Mouse (Mus musculus) left cerebral cortex, adult 11 months (tissue): ENCODE results near the gene Ctcfl.
"Not testable (repeated sequence)": the region's sequence is repeated elsewhere in the genome, so short reads cannot be mapped to it uniquely, and the experiment has no call there.

Experiments
- DNase-seq: peaks from one replicate; pipeline ENCODE4 v3.0.0; 2022; ENCODE audit warnings: low spot score

Gene Ctcfl

GRCm38 (mm10) chr2:173143611-173144010 lies 24.3 kb upstream of the Ctcfl start:
- no peak for DNase-seq

DNA sequence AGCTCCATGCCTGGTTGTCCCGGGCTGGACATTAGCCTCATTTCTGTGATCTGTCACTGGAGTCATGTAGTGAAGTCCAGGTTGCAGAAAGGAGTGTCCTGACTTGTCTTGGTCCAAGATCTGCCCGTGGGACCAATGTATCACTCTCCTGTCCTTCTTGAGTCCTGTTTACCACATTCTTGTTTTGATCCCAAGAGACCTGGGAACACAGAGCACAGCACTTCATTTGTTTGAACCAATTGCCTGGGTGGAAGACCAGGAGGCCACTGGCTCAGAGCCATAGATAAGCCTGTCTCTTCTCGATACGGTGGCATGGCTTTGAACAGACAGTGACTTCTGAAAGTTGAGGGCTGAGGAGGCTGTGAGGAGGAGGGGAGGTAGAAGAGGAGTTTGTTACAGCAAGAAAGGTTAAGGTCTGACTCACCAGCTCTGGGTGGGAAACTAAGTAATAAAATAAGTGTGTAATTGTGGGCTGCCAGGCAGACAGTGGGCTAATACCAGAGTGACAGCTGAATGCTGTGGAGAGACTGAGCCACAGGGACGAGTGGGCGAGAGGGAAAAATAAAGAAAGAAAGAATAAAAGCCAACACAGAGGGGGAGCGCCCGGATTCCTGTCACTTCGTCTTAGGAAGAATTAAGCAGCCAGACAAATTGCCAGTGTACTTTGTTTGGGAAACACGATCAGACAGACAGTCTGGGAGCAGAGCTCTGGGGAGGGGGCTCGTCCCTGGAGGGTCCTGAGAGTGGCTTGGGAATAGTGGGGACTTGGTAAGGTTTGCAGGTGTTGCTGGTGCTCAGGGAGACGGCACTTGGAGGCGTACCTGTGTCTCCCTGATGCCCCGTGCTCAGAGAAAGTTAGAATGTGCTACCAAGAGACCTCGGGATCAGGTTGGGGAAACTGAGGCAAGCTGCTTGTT lies 19.3 kb upstream of the Ctcfl start:
- DNase-seq: no peak

GRCm38 (mm10) chr2:173134695-173135094 lies 15.4 kb upstream of the Ctcfl start:
- no peak for DNase-seq

GRCm38 (mm10) chr2:173132794-173133300 lies 13.5 kb upstream of the Ctcfl start:
- DNase-seq: no peak

GRCm38 (mm10) chr2:173132262-173132661 lies 12.9 kb upstream of the Ctcfl start:
- DNase-seq: no peak

GRCm38 (mm10) chr2:173129111-173129510 lies 9.8 kb upstream of the Ctcfl start:
- no peak for DNase-seq

DNA sequence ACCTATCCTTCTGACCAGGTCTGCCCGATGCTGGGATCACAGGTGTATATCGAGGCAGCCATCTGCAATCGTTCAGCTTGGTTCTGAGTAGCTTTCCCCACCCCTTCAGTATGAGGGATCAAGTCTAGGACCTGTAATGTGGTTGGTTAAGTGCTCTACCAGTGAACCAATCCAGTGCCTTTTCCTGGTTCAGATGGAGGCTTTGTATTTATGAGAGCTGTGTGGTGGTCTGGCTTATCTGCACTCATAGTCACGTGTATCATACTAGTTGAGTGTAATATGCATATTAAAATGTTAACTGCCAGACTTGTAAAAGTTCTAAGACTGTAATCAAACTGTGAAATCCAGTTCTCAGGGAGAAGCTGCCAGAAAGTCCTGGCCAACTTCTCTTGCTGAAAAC lies 7.1 kb upstream of the Ctcfl start:
- DNase-seq: no peak

- DNase-seq: no peak
Measured at GRCm38 (mm10) chr2:173124022-173124735, 4.9 kb upstream of the Ctcfl start.

GRCm38 (mm10) chr2:173120117-173120516 lies 792 bp upstream of the Ctcfl start:
- DNase-seq: not testable (repeated sequence)

- not testable (repeated sequence) for DNase-seq
Measured at GRCm38 (mm10) chr2:173113796-173114195, 5.5 kb downstream of the Ctcfl start.

- DNase-seq: no peak
Measured at GRCm38 (mm10) chr2:173110571-173110970, 8.8 kb downstream of the Ctcfl start.

- DNase-seq: no peak
Measured at GRCm38 (mm10) chr2:173109510-173109909, 9.8 kb downstream of the Ctcfl start.

GRCm38 (mm10) chr2:173108509-173109190 lies 10.7 kb downstream of the Ctcfl start:
- no peak for DNase-seq

DNA sequence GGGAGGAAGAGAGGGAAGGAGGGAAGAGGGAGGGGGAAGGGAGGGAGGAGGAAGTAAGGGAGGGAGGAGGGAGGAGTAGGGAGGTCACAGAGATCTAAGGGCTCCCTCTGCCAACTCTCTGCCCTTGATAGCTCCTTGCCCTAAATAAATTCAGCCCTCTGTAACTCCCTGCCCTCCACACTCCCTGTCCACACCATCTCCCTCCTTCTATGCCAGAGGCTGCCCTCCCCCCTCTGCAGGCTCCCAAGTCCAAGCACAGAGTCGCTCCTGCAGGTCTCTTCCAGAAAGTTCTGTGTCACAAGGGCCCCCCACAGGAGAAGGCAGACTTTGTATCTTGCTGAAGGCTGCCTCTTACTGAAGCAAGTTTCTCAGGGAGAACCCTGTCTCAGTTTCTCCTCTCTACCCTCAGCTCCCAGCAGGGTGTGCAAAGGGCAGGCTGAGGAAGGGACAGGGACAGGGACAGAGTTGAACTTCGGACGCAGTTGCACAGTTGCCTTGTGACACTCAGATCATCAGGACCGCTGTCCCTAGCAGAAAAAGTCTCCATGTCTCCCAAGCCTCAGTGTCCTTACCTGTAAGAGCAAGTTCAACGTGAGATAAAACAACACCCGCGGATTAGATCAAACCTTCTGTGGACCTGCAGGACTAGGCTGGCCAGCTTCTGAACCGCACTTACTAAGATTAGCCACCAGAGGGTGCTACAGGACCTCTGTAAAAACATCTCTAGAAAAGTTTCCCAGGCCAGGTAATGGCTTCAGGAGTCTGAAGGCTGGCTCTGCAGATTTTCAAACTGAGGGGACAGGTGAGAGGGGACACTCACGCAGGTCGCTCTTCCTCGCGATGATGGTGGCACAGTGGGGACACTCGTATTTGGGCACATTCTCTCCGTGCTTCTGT lies 12.2 kb downstream of the Ctcfl start:
- peak; percentile 35 for DNase-seq

DNA sequence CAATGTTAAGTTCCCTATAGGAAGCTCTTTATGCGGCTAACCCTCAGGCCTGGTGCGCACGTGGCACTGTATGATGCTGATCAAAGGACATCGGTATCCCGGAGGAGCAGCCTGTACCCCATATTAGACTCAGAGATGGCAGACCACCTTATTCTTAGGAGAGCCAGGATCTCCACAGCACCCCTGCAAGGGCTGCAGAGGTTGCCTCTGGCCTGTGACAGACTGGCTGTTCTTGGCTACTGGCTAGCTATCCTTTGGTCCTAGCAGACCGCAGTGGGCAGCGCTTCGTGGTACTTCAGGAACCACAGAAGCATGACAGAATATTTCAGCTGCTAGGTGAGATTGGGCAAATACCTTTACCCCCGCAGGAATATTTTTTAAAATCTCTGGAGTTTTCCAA lies 12.9 kb downstream of the Ctcfl start:
- DNase-seq: no peak

DNA sequence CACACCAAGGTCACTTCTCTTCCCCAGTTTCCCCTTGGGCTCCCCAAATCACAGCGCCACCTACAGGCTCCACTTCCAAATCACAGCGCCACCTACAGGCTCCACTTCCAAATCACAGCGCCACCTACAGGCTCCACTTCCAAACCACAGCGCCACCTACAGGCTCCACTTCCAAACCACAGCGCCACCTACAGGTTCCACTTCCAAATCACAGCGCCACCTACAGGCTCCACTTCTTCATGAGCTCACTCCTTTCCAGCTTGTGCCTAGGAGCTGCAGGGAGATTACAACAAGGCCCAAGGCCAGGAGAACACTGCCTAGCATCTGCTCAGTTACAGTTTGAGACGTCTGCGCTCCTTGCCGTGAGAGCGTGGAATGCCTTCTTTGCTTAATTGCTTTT lies 22.0 kb downstream of the Ctcfl start:
- not testable (repeated sequence) for DNase-seq

- peak; percentile 71 for DNase-seq
Measured at GRCm38 (mm10) chr2:173089437-173089836, 29.9 kb downstream of the Ctcfl start.

- no peak for DNase-seq
Measured at GRCm38 (mm10) chr2:173087405-173087804, 31.9 kb downstream of the Ctcfl start.

- no peak for DNase-seq
Measured at GRCm38 (mm10) chr2:173085763-173086162, 33.6 kb downstream of the Ctcfl start.

DNA sequence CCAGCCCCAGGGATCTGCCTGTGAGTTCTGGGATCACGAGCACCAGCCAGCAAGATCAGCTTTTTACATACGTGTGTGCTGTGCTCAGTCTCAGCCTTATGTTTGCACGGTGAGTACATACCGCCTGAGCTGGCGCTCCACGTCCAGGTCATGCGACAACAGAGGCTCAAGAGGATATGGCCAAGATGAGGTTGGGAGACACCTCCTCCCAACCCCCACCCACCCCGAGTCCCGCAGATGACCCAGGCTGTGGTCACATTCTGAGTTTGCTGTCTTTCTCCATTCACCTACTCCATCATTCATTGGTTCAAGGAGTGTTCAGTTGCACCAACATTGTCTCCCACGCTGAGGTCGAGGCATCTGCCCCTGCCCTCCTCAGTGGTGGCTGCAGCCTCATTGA lies 34.5 kb downstream of the Ctcfl start:
- DNase-seq: no peak

DNA sequence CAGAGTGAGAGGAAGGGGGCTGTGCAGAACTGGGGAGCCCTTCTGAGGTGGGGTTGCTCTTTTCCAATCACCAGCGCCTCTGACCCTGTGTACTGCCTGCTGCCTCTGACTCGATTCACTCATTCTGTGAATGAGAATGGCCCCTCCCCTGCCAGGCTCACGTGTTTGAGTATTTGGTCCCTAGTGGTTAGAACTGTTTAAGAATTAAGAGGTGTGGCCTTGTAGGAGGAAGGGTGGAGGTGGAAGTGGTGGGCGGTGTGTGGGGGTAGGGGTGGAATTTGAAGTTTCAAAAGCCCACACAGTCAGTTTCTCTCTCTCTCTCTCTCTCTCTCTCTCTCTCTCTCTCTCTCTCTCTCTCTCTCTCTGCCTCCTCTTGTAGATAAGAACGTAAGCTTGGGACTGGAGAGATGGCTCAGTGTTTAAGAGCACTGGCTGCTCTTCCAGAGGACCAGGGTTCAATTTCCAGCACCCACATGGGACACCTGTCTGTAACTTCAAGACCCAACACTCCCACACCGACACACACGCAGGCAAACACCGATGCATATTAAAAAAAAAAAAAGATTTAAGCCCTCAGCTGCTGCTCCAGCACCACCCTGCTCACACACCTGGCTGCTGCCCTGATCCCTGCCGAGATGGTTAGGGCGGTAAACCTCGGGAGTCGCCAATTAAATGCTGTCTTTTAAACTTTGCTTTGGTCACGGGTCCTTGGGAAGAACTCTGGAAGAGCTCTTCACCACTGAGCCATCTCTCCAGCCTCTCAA lies 35.4 kb downstream of the Ctcfl start:
- DNase-seq: no peak
